Mouse (Mus musculus) lung, embryonic 16.5 days (tissue): ENCODE data around the gene Pnldc1. TPM values are rescaled to one million over a fixed set of nuclear protein-coding genes. Genes with fewer than 3 reads are reported as not detected.

Experiments
- ATAC-seq: fragments of 200-750 bp; cut with Nextera tagmentation; 2 replicates; pipeline ENCODE4 v1.8.0; 2017; ENCODE audit warnings: low read depth, mild to moderate bottlenecking, moderate library complexity
- H3K27ac ChIP-seq: fragments of 300-500 bp; sonication (generic); 2 replicates; pipeline ENCODE4 v1.5.1; 2014; ENCODE audit warnings: mild to moderate bottlenecking, control low read depth, low read length
- H3K27me3 ChIP-seq: fragments of 300-500 bp; sonication (generic); 2 replicates; pipeline ENCODE4 v1.6.1; 2014; ENCODE audit warnings: low read depth, low read length, mixed read lengths; ENCODE audit not compliant: control insufficient read depth, insufficient read depth
- H3K36me3 ChIP-seq: fragments of 300-500 bp; sonication (generic); 2 replicates; pipeline ENCODE4 v1.6.1; 2014; ENCODE audit warnings: low read length; ENCODE audit not compliant: control insufficient read depth, insufficient read depth
- H3K4me1 ChIP-seq: fragments of 300-500 bp; sonication (generic); replicated peaks from 2 replicates; pipeline ENCODE4 v1.6.1; 2014; ENCODE audit warnings: low read length, mixed read lengths; ENCODE audit not compliant: control insufficient read depth, insufficient read depth
- H3K4me2 ChIP-seq: fragments of 300-500 bp; sonication (generic); 2 replicates; pipeline ENCODE4 v1.6.1; 2014; ENCODE audit warnings: low read depth, low read length, control low read depth
- H3K4me3 ChIP-seq: fragments of 300-500 bp; sonication (generic); 2 replicates; pipeline ENCODE4 v1.5.1; 2014; ENCODE audit warnings: mild to moderate bottlenecking, low read length, control low read depth
- H3K9ac ChIP-seq: fragments of 300-500 bp; sonication (generic); 2 replicates; pipeline ENCODE4 v1.6.1; 2014; ENCODE audit warnings: low read length, control low read depth
- H3K9me3 ChIP-seq: fragments of 300-500 bp; sonication (generic); 2 replicates; pipeline ENCODE4 v1.6.1; 2016; ENCODE audit warnings: low read length; ENCODE audit not compliant: control insufficient read depth
- WGBS: fragments of 180-500 bp; shearing (Covaris S2); extraction: QIAGEN DNeasy Blood & Tissue Kit; methylation state at CpG from one replicate; pipeline ENCODE4 v1.1.7; 2014; 5-methylcytosine and 5-hydroxymethylcytosine counted together
- polyA plus RNA-seq: library from polyadenylated mRNA; unstranded; fragments of >200 nt; fragmentation: Nextera tagmentation; extraction: Ambion mirVana; gene quantifications from 2 replicates; pipeline ENCODE4 v1.2.1, GENCODE M21; 2015

Pnldc1 gene
- polyA plus RNA-seq, 1 experiment from 2014 or later: 0.69 TPM

GRCm38 (mm10) chr17:12868043-12868442 lies 42.0 kb downstream of the Pnldc1 start, which contains the start of gene Mas1:
Gene Mas1 (minus strand): TSS chr17:12868143.
- ATAC-seq: no peak
- Histone ChIP-seq H3K36me3 (no peaks in the 10 kb centered on the region), H3K4me3 (no peak within 1 kb of the TSS), H3K27me3 (peaks cover 4% of the 10 kb centered on the region; the same call in 1 of the 2 replicates), H3K27ac (no peak within 1 kb of the TSS), H3K4me2 (no peak within 1 kb of the TSS), H3K9me3 (no peaks in the 10 kb centered on the region), H3K9ac (no peak within 1 kb of the TSS), H3K4me1 (peaks cover 8% of the 10 kb centered on the region; the same call in 1 of the 2 replicates)
- 21% methylated on average over 2 of the region's 2 CpGs for WGBS

- H3K9ac ChIP-seq: no peak overlapping the region
These were observed 43.2 kb downstream of the Pnldc1 start for GRCm38 (mm10) chr17:12866853-12867252.

GRCm38 (mm10) chr17:12865407-12865806 lies 44.6 kb downstream of the Pnldc1 start:
- no peaks in the 10 kb centered on the region for H3K36me3 ChIP-seq
- H3K9ac ChIP-seq: no peak overlapping the region
- H3K27ac ChIP-seq: no peak overlapping the region
- WGBS: 64% methylated on average over 3 of the region's 3 CpGs
- H3K4me1 ChIP-seq: peaks cover 8% of the 10 kb centered on the region; the same call in 1 of the 2 replicates
- H3K4me3 ChIP-seq: no peak overlapping the region
- H3K4me2 ChIP-seq: no peak overlapping the region
- no peak for ATAC-seq
- no peaks in the 10 kb centered on the region for H3K9me3 ChIP-seq
- H3K27me3 ChIP-seq: no peaks in the 10 kb centered on the region

More at GRCm38 (mm10) chr17:12866853-12867252, 43.2 kb downstream of the Pnldc1 start:
- Histone ChIP-seq H3K27ac (no peak overlapping the region), H3K4me1 (peaks cover 8% of the 10 kb centered on the region; the same call in 1 of the 2 replicates), H3K36me3 (no peaks in the 10 kb centered on the region), H3K9me3 (no peaks in the 10 kb centered on the region), H3K4me3 (no peak overlapping the region), H3K27me3 (peaks cover under 1% of the 10 kb centered on the region; the same call in 1 of the 2 replicates), H3K4me2 (no peak overlapping the region)
- WGBS: 79% methylated on average over 10 of the region's 10 CpGs
- no peak for ATAC-seq

- Histone ChIP-seq H3K27ac (no peak overlapping the region), H3K4me2 (no peak overlapping the region), H3K9me3 (no peaks in the 10 kb centered on the region), H3K9ac (no peak overlapping the region), H3K27me3 (no peaks in the 10 kb centered on the region), H3K4me3 (no peak overlapping the region), H3K4me1 (peaks cover 8% of the 10 kb centered on the region; the same call in 1 of the 2 replicates), H3K36me3 (no peaks in the 10 kb centered on the region)
- ATAC-seq: no peak
These were observed 45.9 kb downstream of the Pnldc1 start for GRCm38 (mm10) chr17:12864111-12864510.

DNA sequence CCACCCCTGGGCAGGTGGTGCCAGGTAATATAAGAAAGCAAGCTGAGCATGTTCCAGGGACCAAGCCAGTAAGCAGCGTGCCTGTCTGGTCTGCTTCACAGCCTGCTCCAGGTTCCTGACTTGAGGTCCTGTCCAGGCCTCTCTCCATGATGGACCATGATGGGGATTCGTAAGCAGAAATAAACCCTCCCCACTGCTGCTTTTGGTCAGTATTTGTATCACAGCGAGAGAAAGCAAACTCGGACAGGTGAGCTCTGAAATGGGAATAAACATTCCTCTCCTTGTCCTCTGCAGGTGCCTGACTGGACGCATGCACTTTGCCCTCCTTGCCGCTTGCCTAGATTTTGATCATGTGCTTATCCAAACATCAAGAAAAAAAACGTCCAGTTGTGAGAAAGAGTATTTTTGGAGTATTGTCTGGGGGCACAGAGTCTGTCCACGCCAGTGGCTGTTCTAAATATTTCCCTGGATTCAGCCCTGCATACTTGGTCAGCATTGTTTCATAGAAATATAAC lies 51.0 kb downstream of the Pnldc1 start:
- Histone ChIP-seq H3K27me3 (no peaks in the 10 kb centered on the region), H3K27ac (no peak overlapping the region)

DNA sequence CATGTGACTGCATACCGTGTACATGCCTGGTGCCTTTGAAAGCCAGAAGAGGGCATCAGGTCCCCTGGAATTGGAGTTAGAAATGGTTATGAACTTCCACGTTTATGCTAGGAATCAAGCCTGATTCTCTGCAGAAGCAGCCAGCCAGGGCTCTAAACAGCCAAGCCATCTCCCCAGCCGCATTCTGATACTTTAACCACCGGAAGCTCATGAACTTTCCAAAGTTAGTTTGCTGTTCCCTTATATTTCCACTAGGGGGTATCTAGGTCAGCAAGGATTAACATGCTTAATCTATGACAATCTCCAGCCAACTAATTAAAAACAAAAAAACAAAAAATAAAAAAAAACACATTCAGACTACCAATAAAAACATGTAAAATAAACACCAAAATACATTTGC lies 52.0 kb downstream of the Pnldc1 start:
- Histone ChIP-seq H3K36me3 (no peaks in the 10 kb centered on the region), H3K9me3 (no peaks in the 10 kb centered on the region), H3K27me3 (no peaks in the 10 kb centered on the region), H3K4me2 (no peak overlapping the region), H3K27ac (no peak overlapping the region), H3K9ac (no peak overlapping the region), H3K4me1 (peaks cover 3% of the 10 kb centered on the region; the same call in 1 of the 2 replicates), H3K4me3 (no peak overlapping the region)
- 46% methylated on average over 4 of the region's 4 CpGs for WGBS
- ATAC-seq: no peak

More for the DNA sequence above, 51.0 kb downstream of the Pnldc1 start:
- H3K4me1 ChIP-seq: peaks cover 3% of the 10 kb centered on the region; the same call in 1 of the 2 replicates
- no peak overlapping the region for H3K4me3 ChIP-seq
- H3K4me2 ChIP-seq: no peak overlapping the region
- 63% methylated on average over 8 of the region's 8 CpGs for WGBS
- ATAC-seq: no peak
- H3K9me3 ChIP-seq: no peaks in the 10 kb centered on the region
- no peak overlapping the region for H3K9ac ChIP-seq
- H3K36me3 ChIP-seq: no peaks in the 10 kb centered on the region

- Histone ChIP-seq H3K9me3 (no peaks in the 10 kb centered on the region), H3K36me3 (no peaks in the 10 kb centered on the region), H3K27me3 (no peaks in the 10 kb centered on the region), H3K27ac (no peak overlapping the region), H3K4me2 (no peak overlapping the region), H3K4me1 (peaks cover 3% of the 10 kb centered on the region; the same call in 1 of the 2 replicates), H3K9ac (no peak overlapping the region), H3K4me3 (no peak overlapping the region)
- no peak for ATAC-seq
- 15% methylated on average over 3 of the region's 3 CpGs for WGBS
These were observed 52.6 kb downstream of the Pnldc1 start for GRCm38 (mm10) chr17:12857395-12857794.

- Histone ChIP-seq H3K4me1 (peaks cover 3% of the 10 kb centered on the region; the same call in 1 of the 2 replicates), H3K4me3 (no peak overlapping the region), H3K27ac (no peak overlapping the region), H3K4me2 (no peak overlapping the region), H3K27me3 (no peaks in the 10 kb centered on the region), H3K9ac (no peak overlapping the region), H3K36me3 (no peaks in the 10 kb centered on the region), H3K9me3 (no peaks in the 10 kb centered on the region)
- 92% methylated on average over 11 of the region's 11 CpGs for WGBS
- ATAC-seq: no peak
These were observed 55.6 kb downstream of the Pnldc1 start for GRCm38 (mm10) chr17:12854386-12854785.

DNA sequence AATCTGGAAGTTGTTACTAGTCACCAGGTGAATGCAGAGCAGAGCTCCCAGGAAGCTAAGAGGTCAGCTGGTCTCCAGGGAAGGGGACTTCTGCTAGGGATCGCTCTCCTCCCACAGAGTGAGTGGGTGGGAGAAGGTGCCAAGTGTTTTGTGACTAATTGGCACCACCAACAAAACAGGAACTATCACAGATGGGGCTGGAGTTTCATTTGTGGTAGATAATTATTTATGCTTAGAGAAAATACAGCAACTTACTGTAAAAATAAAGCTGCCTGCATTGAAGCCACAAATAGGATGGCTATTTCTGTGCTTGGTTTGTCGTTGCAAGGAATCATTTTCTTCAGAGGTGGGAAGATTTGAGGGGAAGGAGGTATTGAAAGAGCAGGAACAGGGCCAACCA lies 56.2 kb downstream of the Pnldc1 start:
- H3K4me2 ChIP-seq: no peak overlapping the region
- no peak for ATAC-seq
- H3K9ac ChIP-seq: no peak overlapping the region
- H3K9me3 ChIP-seq: no peaks in the 10 kb centered on the region
- H3K36me3 ChIP-seq: no peaks in the 10 kb centered on the region
- 67% methylated on average over 2 of the region's 2 CpGs for WGBS
- H3K27me3 ChIP-seq: no peaks in the 10 kb centered on the region
- no peak overlapping the region for H3K27ac ChIP-seq
- H3K4me3 ChIP-seq: no peak overlapping the region
- H3K4me1 ChIP-seq: peaks cover 3% of the 10 kb centered on the region; the same call in 1 of the 2 replicates
